Mouse (Mus musculus) heart, adult 2 months (tissue): ENCODE measurements around the gene Fxyd6.

Experiments used
- CTCF ChIP-seq: fragments of 200-600 bp; IDR thresholded peaks from 2 replicates; pipeline ENCODE4 v1.8.1; 2022; ENCODE audit warnings: antibody characterized with exemption, mild to moderate bottlenecking, moderate library complexity
- EP300 ChIP-seq: fragments of 200-500 bp; IDR thresholded peaks from 2 replicates; pipeline ENCODE4 v1.6.1; 2011; ENCODE audit warnings: low read depth, low read length, control low read depth; ENCODE audit not compliant: insufficient read depth
- POLR2A ChIP-seq: fragments of 200-500 bp; IDR thresholded peaks from 2 replicates; pipeline ENCODE4 v1.6.1; 2011; ENCODE audit warnings: mild to moderate bottlenecking, low read depth, low read length, control low read depth; ENCODE audit not compliant: insufficient read depth

GRCm38 (mm10) chr9:45429951-45430697, 60.1 kb downstream of the Fxyd6 start:
- TF ChIP-seq CTCF = no peak
- TF ChIP-seq POLR2A = no peak
- no peak for TF ChIP-seq EP300
